Mouse (Mus musculus): ENCODE measurements at regions not wholly inside any gene's neighbourhood (a gene's known extent, or its start where the extent isn't known, plus 50 kb on each side); places are given as distances from the start of the nearest gene placed in this dataset.

DNA sequence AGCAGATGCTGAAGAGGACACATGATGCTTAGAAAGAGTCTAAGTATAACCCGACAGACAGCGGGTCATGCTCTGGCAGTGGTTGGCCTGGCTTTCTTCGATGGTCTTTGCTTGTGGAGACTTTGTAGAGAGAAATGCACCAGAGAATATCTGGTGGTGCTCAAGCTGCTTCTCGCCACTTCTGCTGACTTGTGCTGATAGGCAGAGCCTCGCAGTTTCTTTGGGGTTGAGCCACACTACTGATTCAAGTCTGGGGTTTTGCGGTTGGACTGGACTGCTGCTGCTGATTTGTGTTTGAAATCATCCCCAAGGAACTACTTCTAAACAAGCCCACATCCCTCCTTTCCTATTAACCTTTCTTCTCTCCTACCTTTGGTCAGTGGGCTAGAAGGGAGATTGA lies 227.1 kb upstream of the Hnrnpa3 start:
- Histone ChIP-seq H3K27me3 (ENCODE audit: control insufficient read depth in 1 of 2, insufficient read depth in 2 of 2, low read length in 2 of 2) (peaks cover 0 to 3% of the 10 kb centered on the region in 2 experiments), H3K9me3 (replicated peaks; ENCODE audit: insufficient read depth, low read length) (no peaks in the 10 kb centered on the region), H3K9ac (ENCODE audit: control insufficient read depth, low read depth, low read length, poor library complexity, severe bottlenecking) (no peak overlapping the region), H3K4me3 (ENCODE audit: control insufficient read depth in 1 of 2, insufficient read depth in 1 of 2, low read depth in 2 of 2, low read length in 2 of 2) (no peak overlapping the region), H3K79me2 (ENCODE audit: control insufficient read depth, insufficient read depth, low read length, poor library complexity) (no peaks in the 10 kb centered on the region), H3K4me1 (ENCODE audit: control insufficient read depth in 1 of 2, insufficient read depth in 2 of 2, low read length in 2 of 2) (no peaks in the 10 kb centered on the region), H3K36me3 (ENCODE audit: control insufficient read depth in 1 of 2, insufficient read depth in 2 of 2, low read length in 2 of 2) (no peaks in the 10 kb centered on the region), H3K27ac (ENCODE audit: control insufficient read depth, low read depth, low read length) (no peak overlapping the region)
- DNase-seq (ENCODE audit: low read depth, low spot score): no peak
- TF ChIP-seq MAFK (IDR thresholded peaks at IDR 0.05; ENCODE audit: borderline replicate concordance, low read depth, low read length) (no peak), MYB (IDR thresholded peaks at IDR 0.05; ENCODE audit: low read depth, low read length) (no peak), RCOR1 (IDR thresholded peaks at IDR 0.05; ENCODE audit: low read depth, low read length) (no peak), BHLHE40 (IDR thresholded peaks at IDR 0.05; ENCODE audit: borderline replicate concordance, low read depth, low read length) (no peak), MYC (IDR thresholded peaks at IDR 0.05; ENCODE audit: low read depth, low read length) (no peak), UBTF (IDR thresholded peaks at IDR 0.05; ENCODE audit: borderline replicate concordance, insufficient read depth, low read depth, low read length) (no peak), MEF2A (IDR thresholded peaks at IDR 0.05; ENCODE audit: extremely low read depth, insufficient replicate concordance, low read depth, low read length, poor library complexity, severe bottlenecking) (no peak)

DNA sequence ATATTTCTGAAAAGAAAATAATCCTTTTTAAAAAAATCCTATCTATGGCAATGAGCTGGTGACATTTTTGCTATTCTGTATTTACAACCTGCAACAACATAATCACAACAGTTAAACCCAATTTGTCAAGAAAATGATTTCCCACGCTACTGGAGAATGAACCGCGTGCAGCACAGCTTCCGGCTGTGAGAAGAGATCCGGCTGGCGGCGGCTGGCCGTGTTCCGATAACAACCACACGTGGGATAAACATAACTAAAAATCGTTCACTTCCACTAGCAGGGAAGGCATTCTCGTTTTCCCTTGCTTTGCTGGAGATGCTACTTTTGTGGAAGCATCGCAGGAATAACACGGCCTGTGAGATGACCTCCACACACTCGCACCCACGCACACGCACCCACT lies 224.5 kb upstream of the Hnrnpa3 start:
- Histone ChIP-seq H3K9ac (ENCODE audit: control insufficient read depth, low read depth, low read length, poor library complexity, severe bottlenecking) (no peak overlapping the region), H3K79me2 (ENCODE audit: control insufficient read depth, insufficient read depth, low read length, poor library complexity) (no peaks in the 10 kb centered on the region), H3K27ac (ENCODE audit: control insufficient read depth, low read depth, low read length) (no peak overlapping the region), H3K4me1 (ENCODE audit: control insufficient read depth in 1 of 2, insufficient read depth in 2 of 2, low read length in 2 of 2) (no peaks in the 10 kb centered on the region), H3K27me3 (ENCODE audit: control insufficient read depth in 1 of 2, insufficient read depth in 2 of 2, low read length in 2 of 2) (no peaks in the 10 kb centered on the region; a peak in 3 of 4 replicates), H3K4me3 (ENCODE audit: control insufficient read depth in 1 of 2, insufficient read depth in 1 of 2, low read depth in 2 of 2, low read length in 2 of 2) (no peak overlapping the region), H3K9me3 (replicated peaks; ENCODE audit: insufficient read depth, low read length) (no peaks in the 10 kb centered on the region), H3K36me3 (ENCODE audit: control insufficient read depth in 1 of 2, insufficient read depth in 2 of 2, low read length in 2 of 2) (no peaks in the 10 kb centered on the region)
- no peak for TF ChIP-seq GABPA (IDR thresholded peaks at IDR 0.05; ENCODE audit: low read depth, low read length)
- DNase-seq (ENCODE audit: low read depth, low spot score): no peak

DNA sequence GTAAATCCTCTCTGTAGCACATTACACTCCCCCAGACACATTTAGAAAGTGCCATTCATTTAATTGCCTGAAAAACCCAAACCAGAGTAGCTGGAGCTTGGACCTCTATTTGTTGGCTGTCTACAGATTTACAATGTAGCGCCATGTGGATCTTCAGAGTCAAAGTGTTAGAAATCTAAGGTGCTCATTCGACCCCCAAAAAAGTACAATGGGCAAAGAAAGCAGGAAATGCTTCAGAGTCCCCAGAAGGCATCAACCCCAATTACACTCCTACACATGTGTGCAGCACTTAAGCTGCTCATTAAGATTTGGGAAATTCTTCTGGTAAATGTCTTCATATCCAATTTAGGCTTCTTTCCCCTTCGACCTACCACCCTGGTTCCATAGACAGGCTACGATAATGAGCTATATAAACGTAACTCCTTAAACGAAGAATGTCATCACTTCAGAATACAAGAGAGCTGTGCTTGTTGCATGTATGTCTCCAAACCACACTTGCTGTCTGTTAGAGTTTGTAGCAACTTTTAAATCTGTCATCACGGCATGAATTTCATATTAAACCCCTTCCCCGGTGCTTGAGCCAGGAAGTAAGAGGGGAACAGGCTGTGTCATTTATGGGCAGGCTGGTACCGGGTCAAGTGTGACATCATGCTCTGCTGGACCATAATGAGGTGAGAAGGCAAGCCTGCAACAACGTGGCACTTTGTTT lies 219.4 kb upstream of the Hnrnpa3 start:
- no peaks in the 10 kb centered on the region for H3K79me2 ChIP-seq (ENCODE audit: control insufficient read depth, insufficient read depth, low read length, poor library complexity)
- H3K27ac ChIP-seq (ENCODE audit: control insufficient read depth, low read depth, low read length): no peak overlapping the region
- peaks cover 2 to 8% of the 10 kb centered on the region in 2 experiments; a peak in 3 of 4 replicates for H3K4me1 ChIP-seq (ENCODE audit: control insufficient read depth in 1 of 2, insufficient read depth in 2 of 2, low read length in 2 of 2)
- H3K36me3 ChIP-seq (ENCODE audit: control insufficient read depth in 1 of 2, insufficient read depth in 2 of 2, low read length in 2 of 2): peaks cover 0 to 18% of the 10 kb centered on the region in 2 experiments; a peak in 2 of 4 replicates
- TF ChIP-seq ZNF384 (IDR thresholded peaks at IDR 0.05; ENCODE audit: low read depth, low read length): no peak
- TF ChIP-seq ZKSCAN1 (IDR thresholded peaks at IDR 0.05; ENCODE audit: low read depth, low read length): no peak
- H3K27me3 ChIP-seq (ENCODE audit: control insufficient read depth in 1 of 2, insufficient read depth in 2 of 2, low read length in 2 of 2): no peaks in the 10 kb centered on the region
- no peak overlapping the region for H3K9ac ChIP-seq (ENCODE audit: control insufficient read depth, low read depth, low read length, poor library complexity, severe bottlenecking)
- no peaks in the 10 kb centered on the region for H3K9me3 ChIP-seq (replicated peaks; ENCODE audit: insufficient read depth, low read length)
- no peak overlapping the region for H3K4me3 ChIP-seq (ENCODE audit: control insufficient read depth in 1 of 2, insufficient read depth in 1 of 2, low read depth in 2 of 2, low read length in 2 of 2)
- DNase-seq (ENCODE audit: low read depth, low spot score): no peak

Data from MEL (cell line).